Mouse (Mus musculus) cerebellum, postnatal 4 days (tissue): ENCODE measurements at regions not wholly inside any gene's neighbourhood (a gene's known extent, or its start where the extent isn't known, plus 50 kb on each side); places are given as distances from the start of the nearest gene placed in this dataset.

Source experiments
- DNase-seq, 2 experiments: peaks; one replicate each; pipeline ENCODE4 v3.0.0; 2022; ENCODE audit warnings: low spot score in 2 of 2, mixed read lengths in 1 of 2

DNA sequence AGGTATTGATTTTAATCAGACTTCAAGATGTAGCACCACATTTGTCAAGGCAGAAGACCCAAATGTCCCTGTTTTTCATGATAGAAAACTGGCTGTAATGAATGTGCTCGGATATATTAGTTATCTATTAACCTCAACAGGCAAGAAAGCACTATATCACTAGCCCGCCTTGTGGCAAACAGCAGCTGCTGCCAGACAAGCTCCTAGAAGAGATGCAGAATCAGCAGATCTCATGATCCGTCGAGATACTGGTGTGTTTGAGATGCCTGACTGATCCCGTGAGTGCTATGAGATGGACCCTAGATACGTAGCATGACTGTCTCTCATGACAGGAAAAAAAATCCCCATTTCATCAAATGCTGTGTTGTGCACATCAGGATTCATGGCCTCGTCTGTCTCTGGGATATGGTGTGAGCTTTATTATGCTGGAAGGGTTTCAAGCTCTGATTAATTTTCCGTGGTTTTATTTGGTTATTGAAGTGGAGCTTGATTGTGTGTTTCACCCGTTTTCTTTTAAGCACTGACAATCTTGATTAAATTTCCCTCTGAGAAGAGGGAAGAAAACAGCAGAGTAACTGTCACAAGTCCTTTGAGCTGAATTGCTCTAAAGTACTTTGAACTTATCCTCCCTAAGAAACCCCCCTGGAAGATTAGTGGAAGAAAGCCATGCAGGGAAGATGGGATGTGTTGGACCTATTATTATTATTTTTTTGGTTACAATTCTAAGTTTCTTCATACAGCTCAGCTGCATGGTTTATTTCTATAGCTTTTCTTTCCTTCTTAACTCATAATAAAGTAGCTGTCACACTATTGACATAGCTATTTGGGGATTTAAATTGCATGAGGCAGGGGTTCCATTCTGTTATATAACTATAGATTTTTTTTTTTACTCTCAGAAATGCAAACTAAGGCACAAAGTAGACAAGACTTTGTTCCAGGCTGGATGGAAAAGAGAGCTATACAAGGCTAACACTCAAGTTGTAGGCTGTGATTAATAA lies 287.4 kb upstream of the Frg1 start:
- no peak for DNase-seq
